Mouse (Mus musculus) kidney, adult 2 months (tissue): ENCODE results near the gene Ddhd1.

Experiments used
- CTCF ChIP-seq: fragments of 200-500 bp; conservative IDR thresholded peaks from 2 replicates; pipeline ENCODE4 v1.5.1; 2011; ENCODE audit warnings: low read depth, mild to moderate bottlenecking, control low read depth, low read length, moderate library complexity, mixed read lengths; ENCODE audit not compliant: insufficient read depth, insufficient read length
- POLR2A ChIP-seq: fragments of 200-500 bp; IDR thresholded peaks from one replicate; pipeline ENCODE4 v1.6.1; 2011; ENCODE audit warnings: low read depth, low read length, control low read depth

- TF ChIP-seq CTCF = no peak
- TF ChIP-seq POLR2A = no peak
These were observed 13.7 kb downstream of the Ddhd1 start for GRCm38 (mm10) chr14:45644202-45644601.
